Mouse (Mus musculus) heart, adult 18-20 months (tissue): Measurements from ENCODE around the gene Mbtps1. TPM values are rescaled to one million over a fixed set of nuclear protein-coding genes. Genes with fewer than 3 reads are reported as not detected.

Experiments used
- DNase-seq, 2 experiments: peaks; one replicate each; pipeline ENCODE4 v3.0.0; 2021 to 2022; ENCODE audit warnings: mixed read lengths in 1 of 2
- total RNA-seq, 2 experiments: library from RNA; stranded (reverse); gene quantifications; 2 replicates each; pipeline ENCODE4 v1.2.3; 2021

Mbtps1 gene
- total RNA-seq, 2 experiments from 2014 or later = 27.5 to 31.0 TPM

GRCm38 (mm10) chr8:119502111-119502510 lies 56.4 kb downstream of the Mbtps1 start:
- DNase-seq = no peak

GRCm38 (mm10) chr8:119501598-119501997 lies 56.9 kb downstream of the Mbtps1 start, which contains the start of gene Slc38a8:
Gene Slc38a8, minus strand, starts transcription at chr8:119501698.
- DNase-seq = no peak

- no peak for DNase-seq
These were observed 58.7 kb downstream of the Mbtps1 start for GRCm38 (mm10) chr8:119499836-119500235.

GRCm38 (mm10) chr8:119496848-119497247 lies 61.7 kb downstream of the Mbtps1 start:
- DNase-seq = peak; percentile 24 to 68

GRCm38 (mm10) chr8:119487093-119487492 lies 71.4 kb downstream of the Mbtps1 start:
- DNase-seq = no peak

- no peak for DNase-seq
These were observed 74.2 kb downstream of the Mbtps1 start for GRCm38 (mm10) chr8:119484145-119484896.

GRCm38 (mm10) chr8:119478684-119479083 lies 79.9 kb downstream of the Mbtps1 start:
- DNase-seq = no peak

- DNase-seq = no peak
These were observed 90.4 kb downstream of the Mbtps1 start for GRCm38 (mm10) chr8:119468091-119468490.

GRCm38 (mm10) chr8:119466794-119467193 lies 91.7 kb downstream of the Mbtps1 start:
- no peak for DNase-seq

- DNase-seq = no peak
These were observed 92.4 kb downstream of the Mbtps1 start for GRCm38 (mm10) chr8:119466105-119466504.

- DNase-seq = no peak
These were observed 94.8 kb downstream of the Mbtps1 start for GRCm38 (mm10) chr8:119463709-119464108.

GRCm38 (mm10) chr8:119461356-119461755 lies 97.2 kb downstream of the Mbtps1 start:
- no peak for DNase-seq

- DNase-seq = peak; percentile 39 to 52
These were observed 98.8 kb downstream of the Mbtps1 start for GRCm38 (mm10) chr8:119459724-119460123.

Other genes with a start within 250 kb of the Mbtps1 start
- 100 to 1,000 TPM; 138 to 149 TPM for gene Hsbp1, start 214.2 kb downstream of the Mbtps1 start, total RNA-seq
- 100 to 1,000 TPM; 117 to 120 TPM for gene Mlycd, start 163.9 kb downstream of the Mbtps1 start, total RNA-seq
- gene Osgin1, start 124.6 kb downstream of the Mbtps1 start, total RNA-seq = 1 to 10 TPM; 3.1 to 4.2 TPM
- gene Necab2, start 112.0 kb downstream of the Mbtps1 start, total RNA-seq = not detected
- not detected for gene Slc38a8, start 57.0 kb downstream of the Mbtps1 start, total RNA-seq
- gene Hsdl1, start 16.4 kb upstream of the Mbtps1 start, total RNA-seq = 10 to 100 TPM; 21.3 to 22.9 TPM
- gene Dnaaf1, start 16.5 kb upstream of the Mbtps1 start, total RNA-seq = under 1 TPM in 1 of 2 experiments, not detected in 1; 0.15 TPM
- gene Taf1c, start 46.5 kb upstream of the Mbtps1 start, total RNA-seq = 1 to 10 TPM; 3.5 to 4.5 TPM
- not detected for gene Adad2, start 54.0 kb upstream of the Mbtps1 start, total RNA-seq
- gene Kcng4, start 76.9 kb upstream of the Mbtps1 start, total RNA-seq = under 1 TPM in 1 of 2 experiments, not detected in 1; 0.15 TPM
- gene Wfdc1, start 107.6 kb upstream of the Mbtps1 start, total RNA-seq = 10 to 100 TPM; 26.5 to 28.0 TPM
- under 1 TPM; 0.12 to 0.21 TPM for gene Atp2c2, start 141.3 kb upstream of the Mbtps1 start, total RNA-seq
- gene Tldc1, start 219.7 kb upstream of the Mbtps1 start, total RNA-seq = 10 to 100 TPM; 11.5 to 14.2 TPM